Mouse (Mus musculus) myocyte (in vitro differentiated cells): ENCODE data around the gene Slc22a15.

Source experiments
- CEBPB ChIP-seq: IDR thresholded peaks from 2 replicates; pipeline ENCODE4 v1.6.1; 2011; ENCODE audit warnings: mild to moderate bottlenecking, moderate library complexity; ENCODE audit not compliant: poor library complexity, insufficient read depth, severe bottlenecking
- E2F4 ChIP-seq: IDR thresholded peaks from one replicate; pipeline ENCODE4 v1.6.1; 2011; ENCODE audit warnings: mild to moderate bottlenecking, control low read depth, moderate library complexity; ENCODE audit not compliant: insufficient read depth
- MAX ChIP-seq: IDR thresholded peaks from one replicate; pipeline ENCODE4 v1.6.1; 2011; ENCODE audit warnings: low read depth, mild to moderate bottlenecking, control low read depth
- POLR2A ChIP-seq: IDR thresholded peaks from one replicate; pipeline ENCODE4 v1.6.1; 2011; ENCODE audit warnings: low read depth, mild to moderate bottlenecking, control low read depth, moderate library complexity; ENCODE audit not compliant: insufficient read length
- REST ChIP-seq: IDR thresholded peaks from one replicate; pipeline ENCODE4 v1.6.1; 2011; ENCODE audit warnings: mild to moderate bottlenecking, control low read depth, moderate library complexity; ENCODE audit not compliant: insufficient read depth, insufficient read length
- SRF ChIP-seq: IDR thresholded peaks from one replicate; pipeline ENCODE4 v1.6.1; 2011; ENCODE audit warnings: low read depth; ENCODE audit not compliant: control insufficient read depth, insufficient read length
- TCF12 ChIP-seq: IDR thresholded peaks from one replicate; pipeline ENCODE4 v1.6.1; 2011; ENCODE audit warnings: mild to moderate bottlenecking, control low read depth; ENCODE audit not compliant: poor library complexity, insufficient read depth, severe bottlenecking
- TCF3 ChIP-seq: IDR thresholded peaks from one replicate; pipeline ENCODE4 v1.6.1; 2011; ENCODE audit warnings: low read depth, control low read depth; ENCODE audit not compliant: insufficient read length
- USF1 ChIP-seq: IDR thresholded peaks from one replicate; pipeline ENCODE4 v1.6.1; 2011; ENCODE audit warnings: low read depth, mild to moderate bottlenecking, control low read depth, moderate library complexity

DNA sequence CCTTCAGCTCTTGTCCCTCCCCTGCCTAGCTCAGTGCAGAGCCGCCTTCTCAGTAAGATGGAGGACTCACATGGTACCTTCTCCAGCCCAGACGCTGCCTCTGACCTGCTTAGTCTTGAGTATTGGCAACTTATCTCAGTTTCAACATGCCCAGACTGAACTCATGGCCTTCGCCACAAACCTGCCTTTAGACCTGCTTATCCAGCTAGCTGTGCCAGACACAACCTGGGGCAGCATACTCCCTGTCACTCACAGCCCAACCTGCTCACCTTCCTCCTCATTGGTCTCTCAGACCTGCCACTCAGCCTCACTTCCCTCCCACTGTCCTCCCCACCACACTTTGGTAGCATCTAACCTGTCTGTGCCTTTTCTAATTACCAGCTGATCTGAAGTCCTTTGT, 108.2 kb downstream of the Slc22a15 start:
- TF ChIP-seq POLR2A (no peak), MAX (no peak), SRF (no peak), E2F4 (no peak), REST (no peak), CEBPB (no peak), USF1 (no peak), TCF12 (no peak), TCF3 (no peak)
